Mouse (Mus musculus): Measurements from ENCODE around the gene Reep6. TPM values are rescaled to one million over a fixed set of nuclear protein-coding genes. Genes with fewer than 3 reads are reported as not detected.

Reep6 gene
- total RNA-seq, 2 experiments from 2014 or later, result 0.16 to 0.37 TPM

- no peak for ATAC-seq (ENCODE audit: poor library complexity, severe bottlenecking)
These were observed 53.7 kb downstream of the Reep6 start for GRCm38 (mm10) chr10:80383431-80383830.

GRCm38 (mm10) chr10:80384115-80384639, 54.4 kb downstream of the Reep6 start:
- no peak for ATAC-seq (ENCODE audit: poor library complexity, severe bottlenecking)

- no peak for ATAC-seq (ENCODE audit: poor library complexity, severe bottlenecking)
These were observed 55.0 kb downstream of the Reep6 start for GRCm38 (mm10) chr10:80384709-80385108.

- ATAC-seq (ENCODE audit: poor library complexity, severe bottlenecking), result no peak
These were observed 55.6 kb downstream of the Reep6 start for GRCm38 (mm10) chr10:80385310-80385709.

Other genes with a start within 250 kb of the Reep6 start
- gene Sbno2, start 224.4 kb upstream of the Reep6 start, total RNA-seq (2015), result 32.4 and 33.0 TPM in 2 replicates
- 41.9 and 46.7 TPM in 2 replicates for gene Sbno2, start 224.4 kb upstream of the Reep6 start, total RNA-seq (2017)
- gene Stk11, start 214.2 kb upstream of the Reep6 start, total RNA-seq (2015), result 58.0 and 60.7 TPM in 2 replicates
- gene Stk11, start 214.2 kb upstream of the Reep6 start, total RNA-seq (2017), result 142 and 146 TPM in 2 replicates
- gene Atp5d, start 191.3 kb upstream of the Reep6 start, total RNA-seq (2015), result 161 and 162 TPM in 2 replicates
- 31.0 and 34.7 TPM in 2 replicates for gene Atp5d, start 191.3 kb upstream of the Reep6 start, total RNA-seq (2017)
- gene Cbarp, start 189.1 kb upstream of the Reep6 start, total RNA-seq (2015), result 1.6 and 2.2 TPM in 2 replicates
- 1.4 TPM in 1 of 2 replicates, not detected in the other for gene Cbarp, start 189.1 kb upstream of the Reep6 start, total RNA-seq (2017)
- gene Midn, start 181.7 kb upstream of the Reep6 start, total RNA-seq (2015), result 29.5 and 29.6 TPM in 2 replicates
- gene Midn, start 181.7 kb upstream of the Reep6 start, total RNA-seq (2017), result 22.4 and 36.1 TPM in 2 replicates
- 11.7 and 13.8 TPM in 2 replicates for gene Cirbp, start 164.0 kb upstream of the Reep6 start, total RNA-seq (2015)
- gene Cirbp, start 164.0 kb upstream of the Reep6 start, total RNA-seq (2017), result 29.3 and 32.1 TPM in 2 replicates
- 19.3 and 21.0 TPM in 2 replicates for gene 1600002K03Rik, start 157.0 kb upstream of the Reep6 start, total RNA-seq (2015)
- 18.8 and 20.9 TPM in 2 replicates for gene 1600002K03Rik, start 157.0 kb upstream of the Reep6 start, total RNA-seq (2017)
- 0.49 TPM in 1 of 2 replicates, not detected in the other for gene Efna2, start 150.5 kb upstream of the Reep6 start, total RNA-seq (2015)
- 0.12 TPM in 1 of 2 replicates, not detected in the other for gene Efna2, start 150.5 kb upstream of the Reep6 start, total RNA-seq (2017)
- 34.0 and 46.2 TPM in 2 replicates for gene Mum1, start 103.5 kb upstream of the Reep6 start, total RNA-seq (2015)
- 40.3 and 45.5 TPM in 2 replicates for gene Mum1, start 103.5 kb upstream of the Reep6 start, total RNA-seq (2017)
- 113 and 114 TPM in 2 replicates for gene Ndufs7, start 80.8 kb upstream of the Reep6 start, total RNA-seq (2015)
- gene Ndufs7, start 80.8 kb upstream of the Reep6 start, total RNA-seq (2017), result 84.8 and 86.1 TPM in 2 replicates
- gene Gamt, start 68.9 kb upstream of the Reep6 start, total RNA-seq (2015), result 6.3 and 6.7 TPM in 2 replicates
- gene Gamt, start 68.9 kb upstream of the Reep6 start, total RNA-seq (2017), result 4.4 and 10.2 TPM in 2 replicates
- gene Dazap1, start 68.5 kb upstream of the Reep6 start, total RNA-seq (2015), result 39.0 and 41.4 TPM in 2 replicates
- 187 and 200 TPM in 2 replicates for gene Dazap1, start 68.5 kb upstream of the Reep6 start, total RNA-seq (2017)
- 1,580 and 1,599 TPM in 2 replicates for gene Rps15, start 37.5 kb upstream of the Reep6 start, total RNA-seq (2015)
- 1,732 and 1,915 TPM in 2 replicates for gene Rps15, start 37.5 kb upstream of the Reep6 start, total RNA-seq (2017)
- not detected in 2 replicates for gene Apc2, start 34.0 kb upstream of the Reep6 start, total RNA-seq (2015)
- not detected in 2 replicates for gene Apc2, start 34.0 kb upstream of the Reep6 start, total RNA-seq (2017)
- 25.6 and 27.4 TPM in 2 replicates for gene 2310011J03Rik, start 9.4 kb upstream of the Reep6 start, total RNA-seq (2015)
- gene 2310011J03Rik, start 9.4 kb upstream of the Reep6 start, total RNA-seq (2017), result 13.8 and 17.8 TPM in 2 replicates
- gene Pcsk4, start 455 bp upstream of the Reep6 start, total RNA-seq (2015), result 0.32 and 0.83 TPM in 2 replicates
- not detected in 2 replicates for gene Pcsk4, start 455 bp upstream of the Reep6 start, total RNA-seq (2017)
- gene Adamtsl5, start 18.5 kb downstream of the Reep6 start, total RNA-seq (2015), result 0.07 TPM in 1 of 2 replicates, not detected in the other
- not detected in 2 replicates for gene Adamtsl5, start 18.5 kb downstream of the Reep6 start, total RNA-seq (2017)
- gene Plk5, start 26.5 kb downstream of the Reep6 start, total RNA-seq (2015), result not detected in 2 replicates
- not detected in 2 replicates for gene Plk5, start 26.5 kb downstream of the Reep6 start, total RNA-seq (2017)
- gene Mex3d, start 57.7 kb downstream of the Reep6 start, total RNA-seq (2015), result 2.4 and 2.6 TPM in 2 replicates
- 2.6 and 5.0 TPM in 2 replicates for gene Mex3d, start 57.7 kb downstream of the Reep6 start, total RNA-seq (2017)
- gene Mbd3, start 69.6 kb downstream of the Reep6 start, total RNA-seq (2015), result 38.8 and 40.6 TPM in 2 replicates
- 39.8 and 40.0 TPM in 2 replicates for gene Mbd3, start 69.6 kb downstream of the Reep6 start, total RNA-seq (2017)
- gene Uqcr11, start 76.9 kb downstream of the Reep6 start, total RNA-seq (2015), result 107 and 108 TPM in 2 replicates
- 122 and 129 TPM in 2 replicates for gene Uqcr11, start 76.9 kb downstream of the Reep6 start, total RNA-seq (2017)
- 17.2 and 20.3 TPM in 2 replicates for gene Tcf3, start 103.7 kb downstream of the Reep6 start, total RNA-seq (2015)
- gene Tcf3, start 103.7 kb downstream of the Reep6 start, total RNA-seq (2017), result 22.4 and 24.2 TPM in 2 replicates
- not detected in 2 replicates for gene Onecut3, start 164.9 kb downstream of the Reep6 start, total RNA-seq (2015)
- not detected in 2 replicates for gene Onecut3, start 164.9 kb downstream of the Reep6 start, total RNA-seq (2017)
- not detected in 2 replicates for gene Atp8b3, start 209.2 kb downstream of the Reep6 start, total RNA-seq (2015)
- not detected in 2 replicates for gene Atp8b3, start 209.2 kb downstream of the Reep6 start, total RNA-seq (2017)
- 35.9 and 41.5 TPM in 2 replicates for gene Rexo1, start 231.6 kb downstream of the Reep6 start, total RNA-seq (2015)
- gene Rexo1, start 231.6 kb downstream of the Reep6 start, total RNA-seq (2017), result 19.4 and 19.9 TPM in 2 replicates
- 2.6 and 3.3 TPM in 2 replicates for gene Klf16, start 247.4 kb downstream of the Reep6 start, total RNA-seq (2015)
- 3.9 and 5.3 TPM in 2 replicates for gene Klf16, start 247.4 kb downstream of the Reep6 start, total RNA-seq (2017)

All from megakaryocyte, adult 5-6 weeks (primary cell).